Mouse (Mus musculus) frontal cortex, postnatal 10 days (tissue): Measurements from ENCODE around the gene Gm21860.
"Not testable (repeated sequence)": the region's sequence is repeated elsewhere in the genome, so short reads cannot be mapped to it uniquely, and the experiment has no call there.

ENCODE experiments used
- DNase-seq, 2 experiments: peaks; one replicate each; pipeline ENCODE4 v3.0.0; 2022; ENCODE audit warnings: low spot score in 2 of 2, mixed read lengths in 1 of 2

Gene Gm21860

DNA sequence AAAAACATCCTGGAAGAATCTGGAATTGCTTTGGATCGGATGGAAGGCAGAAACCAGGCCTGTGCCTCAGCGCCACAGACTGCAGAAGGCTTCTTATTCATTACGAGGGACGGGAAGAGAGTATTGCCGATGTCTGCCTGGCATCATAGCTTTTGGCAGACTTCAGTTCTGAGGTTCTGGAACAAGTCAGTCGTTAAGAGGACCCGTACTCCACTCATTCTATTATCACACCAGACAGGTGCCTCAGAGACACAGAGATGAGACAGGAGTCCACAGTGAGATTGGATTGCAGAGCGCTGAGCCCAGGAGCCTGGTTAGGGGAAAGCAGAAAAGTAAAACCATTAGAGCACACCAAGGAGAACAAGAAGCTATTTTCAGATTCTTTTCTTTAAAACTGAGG is at the start of gene Gm21860:
Gm21860 (minus strand) TSS at position 101 of the 400 bp plus-strand sequence.
- not testable (repeated sequence) for DNase-seq

DNA sequence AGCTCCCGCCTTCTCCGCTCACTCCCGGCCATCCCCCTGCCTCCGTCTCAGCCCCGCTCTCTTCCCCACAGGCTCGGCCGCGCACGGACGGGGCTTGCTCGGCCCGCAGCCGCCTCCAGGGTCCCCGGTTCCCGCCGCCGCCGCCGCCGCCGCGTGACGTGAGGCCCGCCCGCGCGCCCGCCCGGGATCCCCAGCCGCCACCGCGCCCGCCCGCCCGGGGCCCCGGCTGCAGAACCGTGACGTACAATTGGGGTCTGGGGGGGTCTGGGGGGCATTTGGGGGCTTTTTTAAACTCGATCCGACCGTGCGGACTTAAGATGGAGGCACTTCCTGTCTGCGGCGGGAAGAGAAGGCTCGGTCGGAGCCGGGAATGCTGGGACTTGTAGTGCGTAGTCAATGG is 29.8 kb upstream of the Gm21860 start, which contains the start of gene Gm47283:
Gm47283 (plus strand) TSS at position 301 of the 400 bp plus-strand sequence.
- not testable (repeated sequence) for DNase-seq

DNA sequence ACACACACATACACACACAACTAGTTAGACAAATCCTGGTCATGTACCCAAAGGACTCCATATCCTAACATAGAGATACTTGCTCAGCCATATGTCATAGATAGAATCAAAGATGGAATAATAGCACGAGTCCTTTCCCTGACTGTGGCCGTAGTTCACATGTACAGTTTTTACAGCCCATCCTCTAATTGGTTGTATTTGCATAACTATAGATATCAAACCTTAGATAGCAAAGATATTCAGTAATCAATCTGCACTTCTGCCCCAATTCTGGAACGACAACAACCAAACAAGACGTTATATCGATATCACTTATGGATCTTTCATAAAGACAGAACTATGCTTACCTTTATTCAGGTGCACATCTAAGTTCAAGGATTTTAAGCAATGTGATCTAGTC is 9.4 kb downstream of the Gm21860 start:
- DNase-seq, result not testable (repeated sequence)

DNA sequence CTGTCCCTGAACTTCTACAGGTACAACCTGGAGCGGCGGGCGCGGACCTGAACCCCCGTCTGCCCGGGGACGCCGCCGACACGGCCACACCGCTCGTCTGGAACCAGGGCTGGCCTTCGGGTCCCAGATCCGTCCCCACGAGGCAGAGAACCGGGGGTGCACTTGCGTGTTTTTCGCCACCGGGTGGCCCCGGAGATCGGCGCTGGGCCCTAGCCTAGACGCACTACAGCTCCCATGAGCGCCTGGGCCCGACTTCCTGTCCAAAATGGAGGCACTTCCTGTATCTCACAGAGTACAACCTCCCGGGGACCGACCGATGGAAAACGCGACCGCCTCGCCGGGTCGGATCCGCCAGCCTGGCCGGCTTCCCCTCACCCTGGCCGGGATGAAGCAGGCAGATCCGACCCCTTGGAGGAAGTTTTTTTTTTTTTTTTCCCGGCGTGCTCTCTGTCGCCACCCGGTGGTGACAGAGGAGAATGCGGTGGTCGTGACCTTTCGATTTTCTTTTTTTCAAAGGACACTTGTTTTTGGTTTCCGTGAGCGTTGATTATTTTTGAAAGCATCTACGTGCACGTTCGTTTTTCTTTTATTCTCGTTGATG is 10.1 kb downstream of the Gm21860 start:
- peak; percentile 85 to 92 for DNase-seq

DNA sequence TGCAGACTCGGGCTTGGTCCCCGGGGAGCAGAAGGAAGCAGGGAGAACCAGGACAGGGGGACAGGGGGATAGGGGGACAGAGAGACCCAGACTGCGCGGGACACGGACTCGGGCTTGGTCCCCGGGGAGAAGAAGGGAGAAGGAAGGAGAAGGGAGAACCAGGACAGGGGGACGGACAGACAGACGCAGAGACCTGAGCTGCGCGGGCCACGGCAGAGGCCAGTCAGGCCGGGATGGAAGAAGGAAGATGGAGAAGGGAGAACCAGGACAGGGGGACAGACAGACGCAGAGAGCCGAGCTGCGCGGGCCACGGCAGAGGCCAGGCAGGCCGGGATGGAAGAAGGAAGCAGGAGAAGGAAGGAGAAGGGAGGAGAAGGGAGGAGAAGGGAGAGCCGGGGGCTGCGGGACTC is 10.8 kb downstream of the Gm21860 start:
- DNase-seq, result peak; percentile 14 to 38

DNA sequence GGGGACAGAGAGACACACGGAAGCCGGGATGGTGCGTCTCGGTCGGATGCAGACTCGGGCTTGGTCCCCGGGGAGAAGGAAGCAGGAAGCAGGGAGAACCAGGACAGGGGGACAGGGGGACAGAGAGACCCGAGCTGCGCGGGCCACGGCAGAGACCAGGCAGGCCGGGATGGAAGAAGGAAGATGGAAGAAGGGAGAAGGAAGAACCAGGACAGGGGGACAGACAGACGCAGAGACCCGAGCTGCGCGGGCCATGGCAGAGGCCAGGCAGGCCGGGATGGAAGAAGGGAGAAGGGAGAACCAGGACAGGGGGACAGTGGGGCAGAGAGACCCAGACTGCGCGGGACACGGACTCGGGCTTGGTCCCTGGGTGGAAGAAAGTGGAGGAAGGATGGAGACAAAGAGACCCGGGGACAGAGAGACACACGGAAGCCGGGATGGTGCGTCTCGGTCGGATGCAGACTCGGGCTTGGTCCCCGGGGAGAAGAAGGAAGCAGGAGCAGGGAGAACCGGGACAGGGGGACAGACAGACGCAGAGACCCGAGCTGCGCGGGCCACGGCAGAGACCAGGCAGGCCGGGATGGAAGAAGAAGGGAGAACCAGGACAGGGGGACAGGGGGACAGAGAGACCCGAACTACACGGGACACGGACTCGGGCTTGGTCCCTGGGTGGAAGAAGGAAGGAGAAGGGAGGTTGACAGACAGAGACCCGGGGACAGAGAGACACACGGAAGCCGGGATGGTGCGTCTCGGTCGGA is 11.4 kb downstream of the Gm21860 start:
- peak; percentile 9 to 40 for DNase-seq

DNA sequence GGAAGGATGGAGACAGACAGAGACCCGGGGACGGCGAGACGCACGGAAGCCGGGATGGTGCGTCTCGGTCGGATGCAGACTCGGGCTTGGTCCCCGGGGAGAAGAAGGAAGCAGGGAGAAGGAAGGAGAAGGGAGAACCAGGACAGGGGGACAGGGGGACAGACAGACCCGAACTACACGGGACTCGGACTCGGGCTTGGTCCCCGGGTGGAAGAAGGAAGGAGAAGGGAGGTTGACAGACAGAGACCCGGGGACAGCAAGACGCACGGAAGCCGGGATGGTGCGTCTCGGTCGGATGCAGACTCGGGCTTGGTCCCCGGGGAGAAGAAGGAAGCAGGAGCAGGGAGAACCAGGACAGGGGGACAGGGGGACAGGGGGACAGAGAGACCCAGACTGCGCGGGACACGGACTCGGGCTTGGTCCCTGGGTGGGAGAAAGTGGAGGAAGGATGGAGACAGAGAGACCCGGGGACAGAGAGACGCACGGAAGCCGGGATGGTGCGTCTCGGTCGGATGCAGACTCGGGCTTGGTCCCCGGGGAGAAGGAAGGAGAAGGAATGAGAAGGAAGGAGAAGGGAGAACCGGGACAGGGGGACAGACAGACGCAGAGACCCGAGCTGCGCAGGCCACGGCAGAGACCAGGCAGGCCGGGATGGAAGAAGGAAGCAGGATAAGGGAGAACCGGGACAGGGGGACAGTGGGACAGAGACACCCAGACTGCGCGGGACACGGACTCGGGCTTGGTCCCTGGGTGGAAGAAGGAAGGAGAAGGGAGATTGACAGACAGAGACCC is 12.2 kb downstream of the Gm21860 start:
- peak; percentile 8 to 36 for DNase-seq

DNA sequence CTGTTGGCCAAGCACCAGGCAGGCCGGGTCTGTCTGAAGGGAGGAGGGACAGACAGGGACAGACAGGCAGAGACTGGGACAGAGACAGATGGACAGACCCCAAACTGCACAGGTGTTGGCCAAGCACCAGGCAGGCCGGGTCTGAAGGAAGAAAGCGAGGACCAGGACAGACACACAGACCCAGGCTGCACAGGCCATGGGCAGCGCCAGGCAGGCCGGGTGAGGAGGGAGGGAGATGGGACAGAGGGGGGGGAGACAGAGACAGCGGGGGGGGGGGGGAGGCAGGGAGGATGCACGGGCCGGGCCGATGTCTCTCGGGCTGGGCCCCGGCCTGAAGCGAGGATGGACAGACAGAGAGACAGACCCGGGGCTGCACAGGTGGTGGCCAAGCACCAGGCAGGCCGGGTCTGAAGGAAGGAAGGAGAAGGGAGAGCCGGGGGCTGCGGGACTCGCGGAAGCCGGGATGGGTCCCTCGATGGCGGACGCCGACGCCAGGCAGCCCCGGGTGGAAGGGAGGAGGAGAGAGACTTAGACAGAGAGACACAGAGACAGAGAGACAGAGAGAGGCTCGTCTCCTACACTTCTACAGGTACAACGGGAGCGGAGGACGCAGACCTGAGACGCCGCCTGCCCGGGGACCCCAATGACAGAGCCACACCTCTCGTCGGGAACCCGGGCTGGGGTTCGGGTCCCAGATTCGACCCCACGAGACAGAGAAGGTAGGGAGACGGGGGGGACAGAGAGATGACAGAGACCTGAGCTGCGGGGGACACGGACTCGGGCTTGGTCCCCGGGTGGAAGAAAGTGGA is 13.0 kb downstream of the Gm21860 start:
- peak; percentile 45 to 64 for DNase-seq

DNA sequence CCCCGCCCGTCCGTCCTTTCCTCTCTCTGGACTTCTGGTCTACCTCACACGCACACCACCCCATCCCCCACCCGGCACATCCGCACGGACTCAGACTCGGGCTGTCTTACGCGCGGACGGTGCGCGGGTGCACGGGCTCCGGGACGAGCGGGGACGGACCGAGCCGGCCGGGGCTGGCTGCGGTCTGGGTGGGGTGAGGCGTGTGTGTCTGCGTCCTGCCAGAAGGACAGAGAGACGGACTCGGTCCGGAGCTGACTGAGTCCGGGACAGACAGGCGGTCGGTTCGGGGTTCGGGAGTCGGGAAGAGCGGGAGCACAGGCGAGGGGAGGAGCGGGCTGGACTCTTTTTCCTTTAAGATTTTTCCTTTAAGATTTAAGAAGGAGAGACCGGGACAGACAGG is 13.6 kb downstream of the Gm21860 start:
- DNase-seq, result peak; percentile 16 to 60

DNA sequence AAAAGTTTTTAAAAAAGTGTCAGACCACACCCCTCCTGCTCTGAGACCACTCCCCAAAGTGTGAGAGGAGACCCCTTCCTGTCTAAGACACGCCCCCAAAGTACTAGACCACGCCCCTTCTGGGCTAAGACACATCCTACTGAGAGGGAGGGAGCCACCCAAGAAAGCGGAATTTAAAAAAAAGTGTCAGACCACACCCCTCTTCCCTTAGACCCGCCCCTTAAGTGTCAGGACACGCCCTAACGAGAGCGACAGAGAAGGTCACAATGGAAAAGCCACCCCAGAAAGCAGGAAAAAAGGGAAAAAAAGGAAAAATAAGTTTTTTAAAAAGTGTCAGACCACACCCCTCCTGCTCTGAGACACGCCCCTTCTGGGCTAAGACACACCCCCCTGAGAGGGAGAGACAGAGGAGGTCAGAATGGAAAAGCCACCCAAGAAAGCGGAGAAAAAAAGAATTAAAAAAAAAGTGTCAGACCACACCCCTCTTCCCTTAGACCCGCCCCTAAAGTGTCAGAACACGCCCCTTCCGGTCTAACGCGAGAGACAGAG is 14.5 kb downstream of the Gm21860 start:
- DNase-seq, result peak; percentile 55 to 62

DNA sequence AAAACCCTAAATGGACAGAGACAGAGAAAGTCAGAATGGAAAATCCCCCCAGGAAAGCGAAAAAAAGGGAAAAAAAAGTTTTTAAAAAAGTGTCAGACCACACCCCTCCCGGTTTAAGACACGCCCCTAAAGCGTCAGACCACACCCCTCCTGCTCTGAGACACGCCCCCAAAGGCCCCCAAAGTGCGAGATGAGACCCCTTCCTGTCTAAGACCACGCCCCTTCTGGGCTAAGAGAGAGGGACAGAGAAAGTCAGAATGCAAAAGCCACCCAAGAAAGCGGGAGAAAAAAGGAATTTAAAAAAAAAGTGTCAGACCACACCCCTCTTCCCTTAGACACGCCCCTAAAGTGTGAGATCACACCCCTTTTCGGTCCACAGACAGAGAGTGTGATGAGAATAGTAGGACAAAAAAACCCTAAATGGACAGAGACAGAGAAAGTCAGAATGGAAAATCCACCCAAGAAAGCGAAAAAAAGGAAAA is 15.0 kb downstream of the Gm21860 start:
- peak; percentile 52 to 57 for DNase-seq

DNA sequence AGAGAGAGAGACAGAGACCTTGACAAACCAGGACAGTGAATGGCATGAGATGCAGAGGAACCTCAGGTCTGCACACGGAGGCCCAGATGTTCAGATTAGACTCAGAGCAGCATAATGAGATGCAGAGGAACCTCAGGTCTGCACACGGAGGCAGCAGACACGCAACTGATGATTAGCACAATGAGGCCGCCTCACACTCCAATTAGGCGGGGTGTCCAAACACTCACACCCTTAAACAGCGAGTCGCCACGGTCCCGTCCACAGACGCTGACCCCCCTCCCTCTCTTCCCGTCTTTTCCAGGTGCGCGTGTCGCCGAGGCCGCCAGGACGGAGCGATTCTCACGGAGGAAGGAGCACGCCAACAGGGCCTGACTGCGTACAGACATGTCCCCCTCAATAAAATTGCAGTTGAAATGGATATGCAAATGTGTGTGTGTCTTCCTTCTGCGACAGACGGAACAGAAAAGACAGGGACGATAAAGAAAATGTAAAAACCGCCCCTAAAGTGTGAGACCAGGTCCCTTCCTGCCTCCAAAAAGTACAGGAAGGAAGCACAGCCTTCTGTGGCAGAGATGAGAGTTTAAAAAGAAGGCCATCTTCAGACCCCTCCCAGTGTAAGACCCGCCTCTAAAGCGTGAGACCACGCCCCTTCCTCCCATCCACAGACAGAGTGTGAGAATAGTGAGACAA is 15.6 kb downstream of the Gm21860 start:
- peak; percentile 52 to 64 for DNase-seq

DNA sequence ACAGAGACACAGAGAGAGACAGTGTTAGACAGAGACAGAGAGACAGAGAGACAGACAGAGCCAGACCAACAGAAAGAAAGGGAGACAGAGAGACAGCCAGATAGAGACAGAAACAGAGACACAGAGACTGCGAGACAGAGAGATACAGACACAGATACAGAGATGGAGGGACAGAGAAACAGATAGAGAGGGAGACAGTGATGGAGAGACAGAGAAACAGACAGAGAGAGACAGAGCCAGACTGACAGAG is 16.3 kb downstream of the Gm21860 start:
- DNase-seq, result no peak

DNA sequence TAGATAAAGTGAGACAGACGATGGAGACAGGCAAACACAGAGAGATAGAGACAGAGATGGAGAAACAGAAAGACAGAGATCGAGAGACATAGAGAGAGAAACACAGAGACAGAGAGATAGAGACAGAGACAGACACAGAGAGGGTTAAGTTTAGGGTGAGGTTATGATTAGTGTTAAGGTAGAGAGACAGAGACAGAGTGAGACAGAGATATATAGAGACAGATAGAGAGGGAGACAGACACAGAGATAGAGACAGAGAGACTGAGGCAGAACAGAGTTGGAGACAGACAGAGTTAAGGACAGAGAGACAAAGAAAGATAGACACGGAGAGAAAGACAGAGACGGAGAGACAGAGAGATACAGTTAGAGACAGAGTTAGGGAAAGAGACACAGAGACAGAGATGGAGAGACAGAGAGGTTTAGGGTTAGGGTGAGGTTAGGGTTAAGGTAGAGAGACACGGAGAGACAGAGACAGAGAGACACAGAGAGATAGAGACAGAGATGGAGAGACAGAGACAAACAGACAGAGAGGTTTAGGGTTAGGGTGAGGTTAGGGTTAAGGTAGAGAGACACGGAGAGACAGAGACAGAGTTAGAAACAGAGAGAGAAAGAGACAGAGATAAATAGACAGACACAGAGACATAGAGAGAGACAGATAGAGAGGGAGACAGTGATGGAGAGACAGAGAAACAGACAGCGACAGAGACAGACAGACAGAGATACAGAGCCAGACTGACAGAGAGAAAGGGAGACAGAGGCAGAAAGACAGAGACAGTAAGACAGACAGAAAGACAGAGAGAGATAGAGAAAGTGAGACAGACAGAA is 16.8 kb downstream of the Gm21860 start:
- no peak for DNase-seq

DNA sequence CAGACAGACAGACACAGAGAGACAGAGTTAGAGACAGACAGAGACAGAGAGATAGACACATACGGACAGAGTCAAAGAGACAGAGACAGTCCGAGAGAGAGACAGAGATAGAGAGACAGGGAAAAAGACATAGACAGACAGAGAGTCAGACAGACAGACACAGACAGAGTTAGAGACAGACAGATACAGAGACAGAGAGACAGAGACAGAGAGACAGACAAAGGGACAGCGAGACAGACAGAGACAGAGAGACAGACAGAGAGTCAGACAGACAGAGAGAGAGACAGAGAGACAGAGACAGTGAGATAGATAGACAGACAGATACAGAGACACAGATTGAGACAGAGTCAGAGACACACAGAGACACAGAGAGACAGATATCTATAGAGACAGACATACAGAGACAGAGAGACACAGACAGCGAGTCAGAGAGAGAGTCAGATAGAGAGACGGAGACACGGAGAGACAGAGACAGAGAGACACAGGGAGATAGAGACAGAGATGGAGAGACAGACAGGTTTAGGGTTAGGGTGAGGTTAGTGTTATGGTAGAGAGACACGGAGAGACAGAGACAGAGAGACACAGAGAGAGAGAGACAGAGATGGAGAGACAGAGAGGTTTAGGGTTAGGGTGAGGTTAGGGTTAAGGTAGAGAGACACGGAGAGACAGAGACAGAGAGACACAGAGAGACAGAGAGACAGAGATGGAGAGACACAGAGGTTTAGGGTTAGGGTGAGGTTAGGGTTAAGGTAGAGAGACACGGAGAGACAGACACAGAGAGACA is 18.2 kb downstream of the Gm21860 start:
- not testable (repeated sequence) for DNase-seq

DNA sequence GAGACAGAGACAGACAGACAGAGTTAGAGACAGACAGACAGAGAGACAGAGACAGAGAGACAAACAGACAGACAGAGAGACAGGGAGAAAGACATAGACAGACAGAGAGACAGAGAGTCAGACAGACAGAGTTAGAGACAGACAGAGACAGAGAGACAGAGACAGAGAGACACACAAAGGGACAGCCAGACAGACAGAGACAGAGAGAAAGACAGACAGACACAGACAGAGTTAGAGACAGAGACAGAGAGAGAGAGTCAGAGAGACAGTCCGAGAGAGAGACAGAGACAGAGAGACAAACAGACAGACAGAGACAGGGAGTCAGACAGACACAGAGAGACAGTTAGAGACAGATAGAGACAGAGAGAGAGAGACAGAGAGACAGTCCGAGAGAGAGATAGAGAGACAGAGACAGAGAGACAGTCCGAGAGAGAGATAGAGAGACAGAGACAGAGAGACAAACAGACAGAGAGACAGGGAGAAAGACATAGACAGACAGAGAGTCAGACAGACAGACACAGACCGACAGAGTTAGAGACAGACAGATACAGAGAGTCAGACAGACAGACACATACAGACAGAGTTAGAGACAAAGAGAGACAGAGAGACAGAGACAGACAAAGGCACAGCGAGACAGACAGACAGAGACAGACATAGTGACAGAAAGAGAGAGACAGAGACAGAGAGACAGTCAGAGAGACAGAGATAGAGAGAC is 19.3 kb downstream of the Gm21860 start:
- not testable (repeated sequence) for DNase-seq

DNA sequence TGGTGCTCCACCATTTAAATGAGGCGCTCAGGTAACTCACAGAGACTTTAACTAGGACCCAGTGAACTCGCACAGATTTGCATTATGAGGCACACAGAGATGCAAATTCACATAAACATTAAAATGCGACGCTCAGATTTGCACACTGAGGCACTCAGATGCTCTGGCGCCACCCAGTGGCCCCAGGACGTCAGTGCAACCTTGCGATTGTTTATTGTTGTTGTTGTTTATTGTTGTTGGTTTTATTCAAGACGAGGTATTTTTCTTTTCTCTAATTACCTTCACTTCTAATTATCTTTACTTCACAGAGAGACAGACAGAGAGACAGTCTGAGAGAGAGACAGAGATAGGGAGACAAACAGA is 20.3 kb downstream of the Gm21860 start:
- peak in 1 of 2 experiments; percentile 8 for DNase-seq

DNA sequence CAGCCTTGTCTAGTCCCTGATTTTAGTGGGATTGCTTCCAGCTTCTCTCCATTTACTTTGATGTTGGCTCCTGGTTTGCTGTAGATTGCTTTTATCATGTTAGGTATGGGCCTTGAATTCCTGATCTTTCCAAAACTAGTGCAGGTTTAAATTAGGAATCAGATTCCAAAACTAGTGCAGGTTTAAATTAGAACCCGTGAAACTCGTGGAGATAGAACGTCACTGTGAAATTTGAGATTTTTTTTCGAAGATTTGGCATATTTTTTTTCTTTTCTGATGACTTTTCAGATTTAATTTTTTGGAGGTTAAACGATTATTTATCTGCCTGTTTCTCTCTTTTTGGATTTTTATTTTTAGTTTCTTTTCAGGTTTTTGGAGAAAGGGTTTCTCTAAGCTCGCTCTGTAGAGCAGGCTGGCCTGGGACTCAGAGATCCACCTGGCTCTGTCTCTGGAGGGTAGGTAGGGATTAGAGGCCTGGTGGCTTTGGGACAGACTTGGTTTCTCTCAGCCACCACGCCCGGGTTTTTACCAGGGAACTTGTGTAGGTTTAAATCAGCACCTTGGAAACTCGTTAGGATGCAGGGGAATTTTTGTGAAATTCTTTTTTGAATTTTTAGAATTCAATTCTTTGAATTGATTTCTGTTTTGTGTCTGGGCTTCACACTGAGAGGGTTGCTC is 20.8 kb downstream of the Gm21860 start:
- DNase-seq, result peak in 1 of 2 experiments; percentile 13
